Mouse (Mus musculus): ENCODE measurements around the gene Ralgds. TPM values are rescaled to one million over a fixed set of nuclear protein-coding genes. Genes with fewer than 3 reads are reported as not detected.

The Ralgds gene
- total RNA-seq, 1 experiment from 2014 or later: 3.7 TPM

- ATAC-seq (replicated peaks; ENCODE audit: low read depth, poor library complexity, severe bottlenecking): peak; percentile 81
These were observed 34.6 kb downstream of the Ralgds start for GRCm38 (mm10) chr2:28547237-28548172.

- ATAC-seq (replicated peaks; ENCODE audit: low read depth, poor library complexity, severe bottlenecking): no peak
These were observed 36.2 kb downstream of the Ralgds start for GRCm38 (mm10) chr2:28549157-28549556.

DNA sequence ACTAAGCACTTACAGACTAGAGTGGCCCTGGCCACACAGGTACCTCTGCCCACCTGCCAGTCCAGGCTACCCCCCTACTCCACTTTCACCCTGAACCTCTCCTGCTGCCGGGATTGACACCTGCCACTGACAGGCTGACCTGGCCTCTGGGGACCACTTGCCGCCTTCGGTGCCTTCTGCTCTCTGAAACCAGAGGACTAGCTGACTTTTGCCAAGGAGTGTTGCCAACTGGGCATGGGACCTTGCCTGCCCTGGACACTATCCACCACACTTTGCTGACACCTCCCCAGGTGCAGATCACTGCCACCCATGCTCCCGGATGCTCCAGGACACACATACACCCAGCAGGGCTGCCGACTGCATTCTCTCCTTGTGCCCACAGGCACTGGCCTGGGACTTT, 39.4 kb downstream of the Ralgds start:
- no peak for ATAC-seq (replicated peaks; ENCODE audit: low read depth, poor library complexity, severe bottlenecking)

DNA sequence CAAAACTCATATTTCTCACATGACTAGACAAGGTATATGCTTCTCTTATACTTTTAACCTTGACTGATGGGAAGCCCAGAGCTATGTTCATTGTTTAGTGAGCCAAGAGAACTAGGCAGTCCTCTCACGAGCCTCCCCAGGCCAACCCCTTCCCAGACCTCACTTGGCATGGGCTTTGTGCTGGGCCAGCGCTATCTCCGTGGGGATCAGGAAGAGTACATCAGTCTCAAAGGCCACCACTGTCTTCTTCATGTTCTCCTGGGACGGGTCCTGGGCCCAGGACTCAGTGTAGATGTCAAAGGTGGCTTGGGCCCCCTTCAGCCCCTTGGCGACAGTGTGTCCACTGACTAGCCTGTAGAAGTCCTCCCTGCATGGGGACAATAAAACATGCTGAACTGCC, 44.5 kb downstream of the Ralgds start:
- ATAC-seq (replicated peaks; ENCODE audit: low read depth, poor library complexity, severe bottlenecking): no peak

GRCm38 (mm10) chr2:28563303-28563702, 50.4 kb downstream of the Ralgds start, which contains the start of gene Cel:
Cel (minus strand) TSS chr2:28563403.
- ATAC-seq (replicated peaks; ENCODE audit: low read depth, poor library complexity, severe bottlenecking): no peak

DNA sequence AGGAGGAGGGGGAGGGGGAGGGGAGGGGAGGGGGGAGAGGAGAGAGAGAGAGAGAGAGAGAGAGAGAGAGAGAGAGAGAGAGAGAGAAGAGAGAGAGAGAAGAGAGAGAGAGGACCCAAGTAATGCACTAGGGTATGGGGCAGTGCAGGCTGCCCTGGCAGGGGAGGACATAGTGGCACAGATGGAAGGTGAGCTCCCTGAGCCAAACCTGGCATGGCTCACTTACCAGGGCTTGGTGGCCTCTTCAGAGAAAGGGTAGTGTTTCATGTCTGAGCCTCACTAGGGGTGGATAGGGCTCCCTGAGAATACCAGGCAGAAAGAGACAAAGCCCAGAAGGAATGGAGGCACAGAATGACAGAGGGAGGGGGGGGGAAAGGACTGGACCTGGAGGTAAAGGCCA, 50.9 kb downstream of the Ralgds start:
- no peak for ATAC-seq (replicated peaks; ENCODE audit: low read depth, poor library complexity, severe bottlenecking)

DNA sequence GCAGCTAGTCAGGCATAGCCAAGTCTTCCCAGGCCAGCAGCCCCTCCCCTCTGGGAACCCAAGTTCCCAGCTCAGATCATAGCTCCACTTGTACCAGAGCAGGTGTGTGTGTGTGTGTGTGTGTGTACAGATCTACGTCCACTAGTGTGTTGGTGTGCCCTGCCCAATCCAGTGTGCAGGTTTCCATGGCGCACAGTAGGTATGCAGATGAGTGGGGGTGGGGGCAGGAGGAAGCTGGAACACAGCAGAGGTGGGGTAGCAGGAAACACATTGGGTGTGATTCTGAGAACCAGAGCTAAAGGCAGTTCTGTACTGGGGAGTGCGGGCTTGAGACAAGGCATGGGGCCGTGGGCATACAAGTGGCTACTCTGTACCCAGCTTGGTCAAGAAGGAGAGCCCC, 51.5 kb downstream of the Ralgds start:
- ATAC-seq (replicated peaks; ENCODE audit: low read depth, poor library complexity, severe bottlenecking): no peak

GRCm38 (mm10) chr2:28566545-28566944, 53.6 kb downstream of the Ralgds start:
- no peak for ATAC-seq (replicated peaks; ENCODE audit: low read depth, poor library complexity, severe bottlenecking)

GRCm38 (mm10) chr2:28569903-28570302, 57.0 kb downstream of the Ralgds start:
- no peak for ATAC-seq (replicated peaks; ENCODE audit: low read depth, poor library complexity, severe bottlenecking)

DNA sequence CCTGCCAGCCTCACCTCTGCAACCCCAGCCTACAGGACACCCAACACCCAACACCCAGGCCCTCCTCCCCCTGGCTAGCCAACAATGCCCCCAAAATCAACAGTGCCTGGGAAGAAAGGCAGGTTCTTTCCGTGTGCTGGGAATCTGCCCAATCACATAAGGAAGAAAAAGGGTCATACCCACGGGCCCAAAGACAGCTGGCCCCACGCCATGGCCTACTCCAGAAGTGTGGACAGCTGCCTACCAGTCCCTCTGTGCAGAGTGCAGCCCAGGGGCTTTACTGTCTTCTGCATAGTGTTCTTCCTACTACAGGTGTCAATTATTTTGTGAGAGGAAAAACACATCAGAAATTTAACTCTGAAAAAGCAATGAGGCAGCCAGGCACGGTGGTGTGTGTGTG, 62.4 kb downstream of the Ralgds start:
- no peak for ATAC-seq (replicated peaks; ENCODE audit: low read depth, poor library complexity, severe bottlenecking)

DNA sequence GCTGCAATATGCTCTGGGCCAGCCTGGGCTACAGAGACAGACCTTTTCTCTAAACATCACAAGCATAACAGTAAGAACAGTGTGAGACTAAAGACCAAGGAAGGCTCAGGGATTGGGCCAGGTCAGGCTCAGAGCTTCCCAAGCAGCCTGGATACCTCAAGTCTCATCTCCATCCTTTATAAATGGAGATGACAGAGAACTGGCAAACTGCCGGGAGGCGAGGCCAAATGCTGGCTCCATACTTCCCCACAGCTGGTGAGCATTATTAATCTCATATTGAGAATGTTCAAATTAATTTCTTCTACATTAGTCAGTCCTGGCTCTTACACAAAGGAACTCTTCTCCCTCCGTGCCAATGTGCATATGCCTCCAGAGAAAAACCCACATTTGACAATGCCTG, 63.9 kb downstream of the Ralgds start:
- no peak for ATAC-seq (replicated peaks; ENCODE audit: low read depth, poor library complexity, severe bottlenecking)

GRCm38 (mm10) chr2:28578003-28578402, 65.1 kb downstream of the Ralgds start:
- 0 out of 2 replicates have a peak, but pooled peaks have one; percentile 26 for ATAC-seq (replicated peaks; ENCODE audit: low read depth, poor library complexity, severe bottlenecking)

DNA sequence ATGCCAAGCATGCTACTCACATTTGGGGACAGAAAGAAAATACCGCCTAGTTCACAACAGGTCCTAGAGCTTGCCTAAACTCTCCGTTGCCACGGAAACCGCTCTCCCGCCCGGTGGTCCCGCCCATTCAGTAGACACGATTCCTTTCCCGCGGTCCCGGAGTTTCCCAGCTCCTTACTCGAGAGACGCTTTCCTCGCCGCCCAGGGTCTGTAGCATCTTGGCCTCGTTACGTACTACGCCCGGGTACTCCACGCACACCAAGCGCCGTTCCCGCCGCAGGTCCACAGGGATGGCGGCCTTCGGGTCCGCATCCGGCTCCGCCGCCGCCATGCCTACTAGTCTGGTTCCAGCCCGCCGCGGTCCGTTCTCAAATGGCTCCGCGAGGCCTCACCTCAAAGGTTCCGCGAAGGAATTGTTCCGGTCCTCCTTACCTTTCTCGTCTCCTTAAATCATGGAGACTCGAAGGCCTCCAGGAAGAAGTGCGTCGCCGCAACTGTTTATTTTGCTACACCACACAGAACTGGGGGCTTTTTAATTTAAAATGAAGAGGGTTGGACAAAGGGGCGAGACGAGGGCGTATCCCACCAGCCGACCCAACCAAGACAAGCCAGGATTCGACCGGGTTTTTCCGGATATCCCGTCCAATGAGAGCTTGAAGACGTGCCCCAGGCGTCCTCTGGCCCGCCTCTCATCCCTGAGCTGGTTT, 69.9 kb downstream of the Ralgds start:
- peak; percentile 87 for ATAC-seq (replicated peaks; ENCODE audit: low read depth, poor library complexity, severe bottlenecking)

DNA sequence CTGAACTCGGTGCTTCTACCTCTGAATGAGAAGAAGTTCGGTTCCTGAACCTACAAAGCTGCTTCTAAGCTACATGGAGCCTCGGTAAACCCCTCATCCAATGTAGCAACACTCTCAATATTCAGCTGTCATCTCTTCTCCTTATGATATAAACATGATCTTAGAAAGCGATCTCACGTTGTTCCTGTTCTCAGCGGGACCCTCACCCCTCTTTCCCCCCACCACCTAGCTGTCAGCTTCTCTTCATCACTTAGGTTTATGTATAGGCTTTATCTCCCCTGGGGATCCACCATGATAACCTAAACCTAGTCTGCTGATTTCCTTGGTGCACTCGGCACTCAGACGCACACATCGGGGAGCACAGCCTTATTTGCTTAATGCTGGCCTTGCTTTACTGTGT, 70.7 kb downstream of the Ralgds start, which contains the start of gene Gtf3c5:
Gtf3c5 (minus strand) TSS at position 101 of the 400 bp plus-strand sequence.
- ATAC-seq (replicated peaks; ENCODE audit: low read depth, poor library complexity, severe bottlenecking): no peak

- peak; percentile 74 for ATAC-seq (replicated peaks; ENCODE audit: low read depth, poor library complexity, severe bottlenecking)
These were observed 72.2 kb downstream of the Ralgds start for GRCm38 (mm10) chr2:28585043-28585571.

DNA sequence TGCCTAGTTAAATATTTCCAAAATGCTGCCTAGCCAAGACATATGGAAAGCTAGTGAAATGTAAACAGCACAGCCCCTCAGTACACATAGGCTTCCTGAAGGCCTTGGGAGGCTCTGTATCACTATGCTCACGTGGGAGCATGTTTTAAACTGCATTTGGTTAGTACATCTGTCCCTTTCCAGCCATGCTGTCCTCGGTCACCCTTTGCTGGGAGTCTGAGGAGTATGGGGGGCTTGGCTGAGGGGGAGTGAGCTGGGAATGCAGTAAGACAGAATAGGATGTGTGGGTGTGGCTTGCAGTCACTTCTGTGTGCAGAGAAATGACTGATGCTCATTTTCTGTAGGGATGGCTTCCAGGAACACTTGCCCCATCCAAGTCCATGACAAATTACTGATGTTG, 72.8 kb downstream of the Ralgds start:
- ATAC-seq (replicated peaks; ENCODE audit: low read depth, poor library complexity, severe bottlenecking): no peak

DNA sequence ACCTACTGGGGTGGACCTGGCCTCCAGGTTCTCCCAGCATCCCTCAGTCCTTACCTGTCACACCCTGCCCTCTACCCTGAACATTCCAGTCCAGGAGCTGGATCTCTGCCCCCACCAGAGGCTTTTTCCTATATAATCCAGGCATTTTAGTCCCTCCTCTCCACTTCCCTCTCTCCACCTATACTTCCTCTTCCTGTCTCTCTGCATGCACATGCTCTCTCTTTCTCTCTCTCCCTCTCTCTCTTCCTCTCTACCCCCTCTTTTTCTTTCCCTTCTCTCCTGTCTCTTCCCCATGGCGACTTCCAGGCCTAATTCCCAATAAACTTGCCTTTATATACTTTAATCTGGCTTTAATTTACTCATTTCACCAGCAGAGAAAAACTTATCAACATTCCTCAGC, 75.6 kb downstream of the Ralgds start:
- no peak for ATAC-seq (replicated peaks; ENCODE audit: low read depth, poor library complexity, severe bottlenecking)

DNA sequence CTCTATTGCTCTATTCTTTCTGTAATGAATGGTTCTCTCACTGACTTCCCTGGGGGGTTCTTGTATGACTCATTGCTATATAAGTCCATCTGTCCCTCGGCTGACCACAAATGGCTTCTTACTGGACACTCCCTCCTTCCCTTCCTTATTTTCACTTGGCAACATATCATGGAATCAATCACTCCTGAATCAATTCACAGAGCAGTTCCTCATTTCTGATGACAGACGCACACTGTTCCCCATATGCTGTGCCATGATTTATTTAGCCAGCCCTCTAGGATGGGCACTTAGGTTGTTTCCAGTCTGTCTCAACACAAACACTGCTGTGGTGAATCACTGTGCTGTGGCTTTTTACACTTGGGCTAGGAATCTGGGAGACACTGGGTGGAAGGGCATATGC, 78.6 kb downstream of the Ralgds start:
- peak; percentile 54 for ATAC-seq (replicated peaks; ENCODE audit: low read depth, poor library complexity, severe bottlenecking)

DNA sequence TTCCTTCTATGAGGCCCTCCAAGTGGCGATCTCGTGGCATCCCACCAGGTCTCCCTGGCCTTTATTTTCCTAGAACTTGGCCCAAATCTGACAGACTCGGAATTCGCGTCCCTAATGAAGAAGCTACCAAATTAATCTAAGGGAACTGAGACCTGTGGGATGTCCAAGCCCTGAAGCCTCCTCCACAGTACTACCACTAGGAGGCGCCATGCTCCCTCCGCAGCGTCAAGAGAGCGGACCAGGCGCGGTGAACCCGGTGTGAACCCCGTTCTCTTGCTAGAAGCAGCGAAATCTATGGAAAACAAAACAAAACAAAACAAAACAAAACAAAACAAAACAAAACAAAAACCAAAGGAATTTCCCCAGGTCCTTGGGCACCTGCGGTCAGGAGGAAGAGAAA, 79.9 kb downstream of the Ralgds start:
- ATAC-seq (replicated peaks; ENCODE audit: low read depth, poor library complexity, severe bottlenecking): peak; percentile 58

DNA sequence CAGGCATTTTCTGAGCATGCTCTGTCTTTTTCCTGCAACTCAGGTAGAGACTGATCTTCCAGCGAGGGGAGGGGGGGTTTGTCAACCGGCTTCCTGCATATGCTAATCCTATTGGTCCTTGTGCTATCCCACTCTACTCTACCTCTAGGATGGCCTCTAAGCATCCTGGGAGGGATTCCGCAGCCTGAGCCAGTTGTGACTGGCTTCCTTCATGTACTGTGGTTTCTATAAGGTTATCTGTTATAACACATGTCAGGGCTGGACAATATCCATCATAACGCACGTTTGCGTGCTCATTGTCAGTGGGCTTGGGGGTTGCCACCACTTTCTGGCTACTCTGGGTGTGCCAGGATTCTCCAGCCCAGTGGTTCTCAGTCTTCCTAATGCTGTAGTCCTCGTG, 83.1 kb downstream of the Ralgds start:
- ATAC-seq (replicated peaks; ENCODE audit: low read depth, poor library complexity, severe bottlenecking): no peak

DNA sequence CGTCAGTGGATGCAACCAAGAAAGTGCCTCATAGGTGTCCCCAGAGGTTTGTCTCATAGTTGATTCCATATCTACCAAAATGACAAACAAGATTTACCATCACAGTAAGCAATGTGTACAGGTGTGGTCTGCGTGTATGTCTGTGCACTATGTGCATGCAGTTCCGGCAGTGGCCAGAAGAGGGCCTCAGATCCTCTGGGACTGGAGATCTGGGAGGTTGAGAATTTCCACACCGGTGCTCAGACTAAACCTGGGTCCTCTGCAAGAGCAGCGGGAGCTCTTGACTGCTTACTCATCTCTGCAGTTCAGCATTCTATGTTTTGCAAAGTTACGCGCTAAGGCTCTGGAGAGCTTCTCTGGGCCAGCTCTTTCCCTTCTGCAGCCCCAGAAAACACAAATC, 84.1 kb downstream of the Ralgds start:
- no peak for ATAC-seq (replicated peaks; ENCODE audit: low read depth, poor library complexity, severe bottlenecking)

Measured in common myeloid progenitor, adult 5-6 weeks (primary cell).